8 mouse cellular contexts compared by ENCODE assay signal in the genomic region with DNA sequence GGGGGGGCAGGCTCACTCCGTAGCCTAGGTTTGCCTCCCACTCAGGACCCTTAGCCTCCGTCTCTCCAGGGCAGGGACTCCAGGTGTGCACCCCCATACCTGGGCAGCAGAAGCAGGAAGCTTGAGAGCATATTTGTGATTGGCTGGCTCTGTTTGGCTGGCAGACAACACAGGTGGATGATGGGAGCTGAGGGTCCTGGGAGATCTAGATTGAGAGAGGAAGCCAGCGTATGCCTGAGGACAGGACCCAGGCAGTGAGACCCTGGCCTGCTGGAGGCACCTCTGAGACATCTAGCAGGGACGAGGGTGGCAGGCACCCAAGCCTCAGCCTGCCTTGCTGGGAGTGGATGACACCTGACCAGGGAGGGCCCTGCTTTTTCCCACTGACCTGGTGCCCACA.
DNase-seq lines count a peak whose midpoint lies in the region; ATAC-seq and TF ChIP-seq lines count a peak whose summit lies in the region.

No protein-coding gene starts in this region.

- H3K4me3 ChIP-seq in C2C12 (ENCODE audit: insufficient read depth, poor library complexity, severe bottlenecking): peak overlapping the region; percentile 29
- H3K4me3 ChIP-seq in forebrain, postnatal 0 days (ENCODE audit: low read depth, low read length): no peak overlapping the region
- peak overlapping the region; percentile 62 for H3K4me3 ChIP-seq in liver, embryonic 15.5 days (replicated peaks)

- peaks cover 11% of the 10 kb centered on the region for H3K79me3 ChIP-seq in C2C12 (ENCODE audit: low read depth)

- H3K4me1 ChIP-seq in forebrain, postnatal 0 days (ENCODE audit: insufficient read depth): no peaks in the 10 kb centered on the region; the same call in 1 of the 2 replicates
- peaks cover 64% of the 10 kb centered on the region for H3K4me1 ChIP-seq in liver, embryonic 15.5 days (replicated peaks)

- 51% methylated on average over 4 of the region's 4 CpGs for WGBS in forebrain, postnatal 0 days
- WGBS in liver, embryonic 15.5 days (ENCODE audit: insufficient replicate concordance): 28% methylated on average over 4 of the region's 4 CpGs

- no peak for ATAC-seq in forebrain, postnatal 0 days
- no peak for ATAC-seq in liver, embryonic 15.5 days (ENCODE audit: insufficient read depth)

- no peak overlapping the region for H3K27ac ChIP-seq in forebrain, postnatal 0 days (ENCODE audit: low read depth, low read length)
- H3K27ac ChIP-seq in liver, embryonic 15.5 days (replicated peaks): peak overlapping the region; percentile 81

- TF ChIP-seq CTCF in C2C12 (IDR thresholded peaks at IDR 0.05; ENCODE audit: control insufficient read depth, insufficient read depth, insufficient read length): no peak
- TF ChIP-seq CTCF in forebrain, postnatal 0 days (IDR thresholded peaks at IDR 0.05; ENCODE audit: low read depth): no peak

- peaks cover 7% of the 10 kb centered on the region for H3K36me3 ChIP-seq in C2C12 (ENCODE audit: control insufficient read depth, insufficient read depth)
- H3K36me3 ChIP-seq in forebrain, postnatal 0 days (ENCODE audit: insufficient read depth): no peaks in the 10 kb centered on the region
- H3K36me3 ChIP-seq in liver, embryonic 15.5 days (replicated peaks): no peaks in the 10 kb centered on the region

- H3K4me2 ChIP-seq in forebrain, postnatal 0 days (ENCODE audit: low read depth): peak overlapping the region; percentile 75
- peak overlapping the region; percentile 80 for H3K4me2 ChIP-seq in liver, embryonic 15.5 days

- peaks cover 31% of the 10 kb centered on the region for H3K79me2 ChIP-seq in C2C12 (ENCODE audit: control insufficient read depth, insufficient read depth)

- H3K9ac ChIP-seq in forebrain, postnatal 0 days: no peak overlapping the region
- no peak overlapping the region; the same call in 1 of the 2 replicates for H3K9ac ChIP-seq in liver, embryonic 15.5 days

- peak; percentile 97 for DNase-seq in heart, adult 11 months
- no peak for DNase-seq in heart, postnatal 4 days
- no peak for DNase-seq in forebrain, postnatal 0 days
- DNase-seq in left cerebral cortex, adult 9 months (ENCODE audit: low spot score in 2 of 2): no peak
- DNase-seq in adrenal gland, postnatal 14 days: no peak
- DNase-seq in embryo, embryonic 11 days: no peak

- no peaks in the 10 kb centered on the region for H3K27me3 ChIP-seq in C2C12 (ENCODE audit: control insufficient read depth, insufficient read depth, insufficient read length)
- no peaks in the 10 kb centered on the region for H3K27me3 ChIP-seq in forebrain, postnatal 0 days (ENCODE audit: insufficient read depth, low read length)
- no peaks in the 10 kb centered on the region for H3K27me3 ChIP-seq in liver, embryonic 15.5 days

- peak overlapping the region; percentile 39 for H3ac ChIP-seq in C2C12 (ENCODE audit: control insufficient read depth, insufficient read length, low read depth)

- H3K9me3 ChIP-seq in forebrain, postnatal 0 days (ENCODE audit: low read length): no peaks in the 10 kb centered on the region
- H3K9me3 ChIP-seq in liver, embryonic 15.5 days (replicated peaks): no peaks in the 10 kb centered on the region

TF ChIP-seq in C2C12, 6 proteins besides CTCF, POLR2A, EP300 and RAD21:
- TF ChIP-seq CEBPB (IDR thresholded peaks at IDR 0.05; ENCODE audit: low read depth) (no peak), MYOG (IDR thresholded peaks at IDR 0.05; ENCODE audit: control insufficient read depth, extremely low read depth, insufficient read length) (no peak), MYOD1 (IDR thresholded peaks at IDR 0.05; ENCODE audit: control insufficient read depth, insufficient read length, low read depth) (no peak), FOSL1 (IDR thresholded peaks at IDR 0.05; ENCODE audit: insufficient read depth, low read length, poor library complexity, severe bottlenecking) (no peak), MAX (IDR thresholded peaks at IDR 0.05) (no peak), USF1 (IDR thresholded peaks at IDR 0.05; ENCODE audit: low read depth) (no peak)
TF ChIP-seq in C2C12: peak in this region for 0.
